Mouse (Mus musculus): Measurements from ENCODE around the gene Camta2. TPM values are rescaled to one million over a fixed set of nuclear protein-coding genes. Genes with fewer than 3 reads are reported as not detected.

Camta2 gene
- polyA plus RNA-seq, 1 experiment from 2014 or later: 14.8 TPM

- Histone ChIP-seq H3K27ac (ENCODE audit: low read length) (no peak overlapping the region), H3K36me3 (ENCODE audit: control insufficient read depth, insufficient read depth, low read length) (no peaks in the 10 kb centered on the region), H3K4me3 (ENCODE audit: low read length) (no peak overlapping the region), H3K9ac (ENCODE audit: low read length) (no peak overlapping the region), H3K27me3 (ENCODE audit: control insufficient read depth, insufficient read depth, low read depth, low read length) (no peaks in the 10 kb centered on the region), H3K9me3 (ENCODE audit: control insufficient read depth, low read length) (no peaks in the 10 kb centered on the region), H3K4me1 (replicated peaks; ENCODE audit: control insufficient read depth, insufficient read depth, low read length) (peaks cover 2% of the 10 kb centered on the region; the same call in 1 of the 2 replicates), H3K4me2 (ENCODE audit: low read depth, low read length) (no peak overlapping the region)
- ATAC-seq (ENCODE audit: low read depth): no peak
- WGBS: 38% methylated on average over 4 of the region's 4 CpGs
These were observed 62.4 kb downstream of the Camta2 start for GRCm38 (mm10) chr11:70625473-70625872.

DNA sequence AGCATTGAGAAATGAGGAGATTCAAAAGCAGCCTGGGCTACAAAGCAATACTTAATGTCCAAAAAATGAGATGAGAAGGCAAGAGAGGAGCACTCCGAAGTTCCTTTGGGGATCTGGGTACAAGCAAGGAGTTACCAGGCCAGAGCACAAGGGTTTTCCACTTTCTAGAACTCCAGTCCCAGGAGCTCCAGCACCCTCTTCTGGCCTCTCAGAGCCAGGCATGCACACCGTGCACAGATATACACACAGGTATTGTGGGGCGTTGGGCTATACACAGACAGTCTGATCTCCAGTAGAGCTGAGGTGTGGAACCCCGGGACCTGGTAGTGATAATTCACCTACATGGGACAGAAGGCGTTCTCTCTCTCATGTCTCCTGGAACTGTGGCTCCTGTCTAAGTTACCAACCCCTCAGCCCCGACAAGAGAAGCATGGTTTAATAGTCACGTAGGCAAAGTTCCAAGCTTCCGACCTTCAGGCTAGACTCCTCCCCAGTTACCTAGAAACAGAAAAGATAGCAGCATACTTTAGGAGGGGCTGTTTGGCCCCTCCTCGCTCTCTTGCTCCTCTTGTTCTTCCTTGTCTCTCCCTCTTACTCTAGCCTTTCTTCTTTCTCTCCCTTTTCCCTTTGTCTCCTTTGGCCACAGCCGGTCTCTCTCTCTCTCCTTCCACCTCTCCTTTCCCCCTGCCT lies 64.7 kb downstream of the Camta2 start:
- ATAC-seq (ENCODE audit: low read depth): no peak
- WGBS: 66% methylated on average over 10 of the region's 10 CpGs
- Histone ChIP-seq H3K27me3 (ENCODE audit: control insufficient read depth, insufficient read depth, low read depth, low read length) (no peaks in the 10 kb centered on the region), H3K9ac (ENCODE audit: low read length) (no peak overlapping the region), H3K4me3 (ENCODE audit: low read length) (no peak overlapping the region), H3K4me2 (ENCODE audit: low read depth, low read length) (no peak overlapping the region), H3K27ac (ENCODE audit: low read length) (no peak overlapping the region), H3K4me1 (replicated peaks; ENCODE audit: control insufficient read depth, insufficient read depth, low read length) (peaks cover 2% of the 10 kb centered on the region; the same call in 1 of the 2 replicates), H3K9me3 (ENCODE audit: control insufficient read depth, low read length) (no peaks in the 10 kb centered on the region), H3K36me3 (ENCODE audit: control insufficient read depth, insufficient read depth, low read length) (no peaks in the 10 kb centered on the region)

DNA sequence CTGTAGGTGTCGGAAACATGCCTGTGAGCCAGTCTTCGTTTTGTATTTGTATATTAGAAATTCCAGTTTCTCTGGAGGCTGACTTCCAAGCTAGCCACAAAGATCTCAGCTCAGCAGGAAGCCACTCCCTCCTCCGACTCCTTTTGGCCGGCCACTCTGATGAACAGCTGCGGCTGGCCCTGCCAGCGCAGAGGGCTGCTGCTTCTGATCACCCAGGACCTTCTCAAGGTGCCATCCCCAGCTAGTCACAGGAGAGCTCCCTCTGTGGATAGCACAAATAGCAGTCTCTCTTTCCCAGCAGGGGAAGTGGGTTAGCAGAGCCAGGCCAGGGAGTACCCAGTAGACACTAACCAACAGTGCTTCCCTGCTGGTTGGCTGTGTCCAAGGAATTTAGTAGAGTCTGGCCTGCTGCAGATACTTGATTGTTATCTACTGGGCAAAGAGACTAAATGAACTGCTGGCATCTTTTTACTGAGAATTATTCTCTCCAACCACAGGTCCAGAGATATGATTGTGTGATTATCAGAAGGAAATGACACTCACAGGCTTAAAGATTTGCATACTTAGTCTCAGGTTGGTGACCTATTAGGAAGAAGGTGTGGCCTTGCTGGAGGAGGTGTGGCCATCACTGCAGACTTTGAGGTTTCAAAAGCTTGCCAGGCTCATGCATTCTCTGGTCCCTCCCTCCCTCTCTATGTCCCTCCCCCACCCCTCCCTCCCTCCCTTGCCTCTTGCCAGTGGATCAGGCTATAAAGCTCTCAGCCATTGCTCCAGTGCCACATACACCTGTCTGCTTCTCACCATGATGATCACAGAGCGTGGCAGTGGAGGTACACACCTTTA lies 65.7 kb downstream of the Camta2 start:
- no peaks in the 10 kb centered on the region for H3K36me3 ChIP-seq (ENCODE audit: control insufficient read depth, insufficient read depth, low read length)
- WGBS: 31% methylated on average over 7 of the region's 7 CpGs
- no peaks in the 10 kb centered on the region for H3K27me3 ChIP-seq (ENCODE audit: control insufficient read depth, insufficient read depth, low read depth, low read length)
- H3K4me2 ChIP-seq (ENCODE audit: low read depth, low read length): no peak overlapping the region
- H3K27ac ChIP-seq (ENCODE audit: low read length): 0 out of 2 replicates have a peak overlapping the region, but pooled peaks have one; percentile 30
- ATAC-seq (ENCODE audit: low read depth): 0 out of 2 replicates have a peak, but pooled peaks have one; percentile 21
- H3K4me1 ChIP-seq (replicated peaks; ENCODE audit: control insufficient read depth, insufficient read depth, low read length): peaks cover 2% of the 10 kb centered on the region; the same call in 1 of the 2 replicates
- no peak overlapping the region for H3K9ac ChIP-seq (ENCODE audit: low read length)
- H3K9me3 ChIP-seq (ENCODE audit: control insufficient read depth, low read length): no peaks in the 10 kb centered on the region
- H3K4me3 ChIP-seq (ENCODE audit: low read length): no peak overlapping the region

Small RNA genes lying within 50 kb of the gene (microRNA-seq; reads per million reads assigned to microRNA genes)
- not detected for gene Mir6925

Other genes starting within 250 kb of the Camta2 start
- 39.8 and 43.7 TPM in 2 replicates for gene Med11, start 236.2 kb downstream of the Camta2 start, polyA plus RNA-seq (2015; fragmentation: Nextera tagmentation; extraction: Ambion mirVana)
- gene Zmynd15, start 228.7 kb downstream of the Camta2 start, polyA plus RNA-seq (2015; fragmentation: Nextera tagmentation; extraction: Ambion mirVana): 0.48 and 1.0 TPM in 2 replicates
- 7.5 and 8.3 TPM in 2 replicates for gene Cxcl16, start 228.1 kb downstream of the Camta2 start, polyA plus RNA-seq (2015; fragmentation: Nextera tagmentation; extraction: Ambion mirVana)
- 1.9 and 2.0 TPM in 2 replicates for gene Tm4sf5, start 182.9 kb downstream of the Camta2 start, polyA plus RNA-seq (2015; fragmentation: Nextera tagmentation; extraction: Ambion mirVana)
- 0.34 and 0.72 TPM in 2 replicates for gene Vmo1, start 173.5 kb downstream of the Camta2 start, polyA plus RNA-seq (2015; fragmentation: Nextera tagmentation; extraction: Ambion mirVana)
- 0.54 and 0.73 TPM in 2 replicates for gene Gltpd2, start 168.9 kb downstream of the Camta2 start, polyA plus RNA-seq (2015; fragmentation: Nextera tagmentation; extraction: Ambion mirVana)
- gene Psmb6, start 162.7 kb downstream of the Camta2 start, polyA plus RNA-seq (2015; fragmentation: Nextera tagmentation; extraction: Ambion mirVana): 711 and 738 TPM in 2 replicates
- gene Gm40193, start 155.2 kb downstream of the Camta2 start, polyA plus RNA-seq (2015; fragmentation: Nextera tagmentation; extraction: Ambion mirVana): not detected in 2 replicates
- gene Pld2, start 148.0 kb downstream of the Camta2 start, polyA plus RNA-seq (2015; fragmentation: Nextera tagmentation; extraction: Ambion mirVana): 12.5 and 13.1 TPM in 2 replicates
- 10.3 and 10.5 TPM in 2 replicates for gene Mink1, start 125.2 kb downstream of the Camta2 start, polyA plus RNA-seq (2015; fragmentation: Nextera tagmentation; extraction: Ambion mirVana)
- gene 4930544D05Rik, start 72.3 kb downstream of the Camta2 start, polyA plus RNA-seq (2015; fragmentation: Nextera tagmentation; extraction: Ambion mirVana): not detected in 2 replicates
- gene Chrne, start 68.9 kb downstream of the Camta2 start, polyA plus RNA-seq (2015; fragmentation: Nextera tagmentation; extraction: Ambion mirVana): 0.33 TPM in 1 of 2 replicates, not detected in the other
- gene Gp1ba, start 49.0 kb downstream of the Camta2 start, polyA plus RNA-seq (2015; fragmentation: Nextera tagmentation; extraction: Ambion mirVana): 0.35 and 0.50 TPM in 2 replicates
- 129 and 134 TPM in 2 replicates for gene Rnf167, start 40.9 kb downstream of the Camta2 start, polyA plus RNA-seq (2015; fragmentation: Nextera tagmentation; extraction: Ambion mirVana)
- gene Slc25a11, start 40.6 kb downstream of the Camta2 start, polyA plus RNA-seq (2015; fragmentation: Nextera tagmentation; extraction: Ambion mirVana): 156 and 171 TPM in 2 replicates
- gene Pfn1, start 33.5 kb downstream of the Camta2 start, polyA plus RNA-seq (2015; fragmentation: Nextera tagmentation; extraction: Ambion mirVana): 1,825 and 2,189 TPM in 2 replicates
- 37.9 and 56.8 TPM in 2 replicates for gene Eno3, start 30.9 kb downstream of the Camta2 start, polyA plus RNA-seq (2015; fragmentation: Nextera tagmentation; extraction: Ambion mirVana)
- gene Spag7, start 18.7 kb downstream of the Camta2 start, polyA plus RNA-seq (2015; fragmentation: Nextera tagmentation; extraction: Ambion mirVana): 159 and 172 TPM in 2 replicates
- 1.5 and 1.9 TPM in 2 replicates for gene Inca1, start 12.1 kb upstream of the Camta2 start, polyA plus RNA-seq (2015; fragmentation: Nextera tagmentation; extraction: Ambion mirVana)
- 3.2 and 3.4 TPM in 2 replicates for gene Kif1c, start 12.4 kb upstream of the Camta2 start, polyA plus RNA-seq (2015; fragmentation: Nextera tagmentation; extraction: Ambion mirVana)
- gene Zfp3, start 76.1 kb upstream of the Camta2 start, polyA plus RNA-seq (2015; fragmentation: Nextera tagmentation; extraction: Ambion mirVana): 4.9 and 5.7 TPM in 2 replicates
- gene Scimp, start 124.5 kb upstream of the Camta2 start, polyA plus RNA-seq (2015; fragmentation: Nextera tagmentation; extraction: Ambion mirVana): 0.20 and 0.35 TPM in 2 replicates
- 30.0 and 30.2 TPM in 2 replicates for gene Rabep1, start 156.7 kb upstream of the Camta2 start, polyA plus RNA-seq (2015; fragmentation: Nextera tagmentation; extraction: Ambion mirVana)